Mouse (Mus musculus) Patski (cell line): Measurements from ENCODE around the gene Ddx49. TPM values are rescaled to one million over a fixed set of nuclear protein-coding genes. Genes with fewer than 3 reads are reported as not detected.

ENCODE experiments used
- ATAC-seq: fragments of 100-300 bp; one replicate; pipeline ENCODE4 v1.8.0; 2021
- CTCF ChIA-PET: fragments of 350-600 bp; sonication (Branson Sonifier 250); formaldehyde crosslinking; loops from one replicate; lab custom pipeline; 2022; ENCODE audit warnings: inconsistent platforms; lab: Charles Lee
- POLR2A ChIA-PET: fragments of 350-600 bp; sonication (Branson Sonifier 250); formaldehyde crosslinking; loops from one replicate; lab custom pipeline; 2022; ENCODE audit warnings: antibody characterized with exemption, inconsistent platforms; lab: Charles Lee
- DNase-seq: peaks from one replicate; pipeline ENCODE4 v3.0.0-alpha.2; 2011; ENCODE audit warnings: low read depth, low spot score
- H3K27me3 ChIP-seq: fragments of 371-371 bp; one replicate; pipeline ENCODE4 v1.5.1; 2021
- CTCF ChIP-seq: fragments of 100-300 bp; IDR thresholded peaks from one replicate; pipeline ENCODE4 v1.5.1; 2021
- in situ Hi-C: fragments of 300-500 bp; cut with MboI; formaldehyde crosslinking; loops from 3 replicates; pipeline ENCODE4 v1.11.1; 2018; ENCODE audit warnings: low pct_unique_long_range_greater_than_20kb, mixed read lengths
- polyA plus RNA-seq: library from polyadenylated mRNA; unstranded; gene quantifications from one replicate; pipeline ENCODE4 v1.2.3, GENCODE M21; 2021

Gene Ddx49
- polyA plus RNA-seq, 1 experiment from 2014 or later, result 48.8 TPM

- CTCF ChIA-PET, result interaction anchor here (1.2 kb wide), 1 partner anchor 8 kb away, joined by 4 read pairs; no protein-coding TSS in a partner anchor
Observed at GRCm38 (mm10) chr8:70317872-70318271, 15.6 kb upstream of the Ddx49 start.

GRCm38 (mm10) chr8:70316511-70317504 is 14.5 kb upstream of the Ddx49 start:
- CTCF ChIA-PET, result interaction anchor here (0.8 kb wide), 1 partner anchor 187 kb away, joined by 4 read pairs; no protein-coding TSS in a partner anchor

More at GRCm38 (mm10) chr8:70317872-70318271, 15.6 kb upstream of the Ddx49 start:
- POLR2A ChIA-PET, result no interaction called here
- in situ Hi-C loops, result no loop called here
- no peaks in the 10 kb centered on the region for H3K27me3 ChIP-seq
- no peak for TF ChIP-seq CTCF
- no peak for ATAC-seq
- no peak for DNase-seq

GRCm38 (mm10) chr8:70315624-70316510 is 13.6 kb upstream of the Ddx49 start, which contains the start of gene Cers1:
Cers1 (plus strand) TSS chr8:70315775.
- ATAC-seq (peak; percentile 36), DNase-seq (no peak)
- POLR2A ChIA-PET, result no interaction called here
- no peaks in the 10 kb centered on the region for H3K27me3 ChIP-seq
- in situ Hi-C loops, result no loop called here
- TF ChIP-seq CTCF, result no peak
- CTCF ChIA-PET, result interaction anchor here (1.0 kb wide), 1 partner anchor 116 kb away, joined by 3 read pairs; no protein-coding TSS in a partner anchor

More at GRCm38 (mm10) chr8:70316511-70317504, 14.5 kb upstream of the Ddx49 start:
- ATAC-seq (no peak), DNase-seq (no peak)
- in situ Hi-C loops, result no loop called here
- POLR2A ChIA-PET, result no interaction called here
- TF ChIP-seq CTCF, result no peak
- no peaks in the 10 kb centered on the region for H3K27me3 ChIP-seq

- CTCF ChIA-PET, result no interaction called here
- no peak for ATAC-seq
- POLR2A ChIA-PET, result no interaction called here
- in situ Hi-C loops, result no loop called here
- no peaks in the 10 kb centered on the region for H3K27me3 ChIP-seq
- no peak for DNase-seq
- no peak for TF ChIP-seq CTCF
Observed at GRCm38 (mm10) chr8:70313399-70313798, 11.1 kb upstream of the Ddx49 start.

DNA sequence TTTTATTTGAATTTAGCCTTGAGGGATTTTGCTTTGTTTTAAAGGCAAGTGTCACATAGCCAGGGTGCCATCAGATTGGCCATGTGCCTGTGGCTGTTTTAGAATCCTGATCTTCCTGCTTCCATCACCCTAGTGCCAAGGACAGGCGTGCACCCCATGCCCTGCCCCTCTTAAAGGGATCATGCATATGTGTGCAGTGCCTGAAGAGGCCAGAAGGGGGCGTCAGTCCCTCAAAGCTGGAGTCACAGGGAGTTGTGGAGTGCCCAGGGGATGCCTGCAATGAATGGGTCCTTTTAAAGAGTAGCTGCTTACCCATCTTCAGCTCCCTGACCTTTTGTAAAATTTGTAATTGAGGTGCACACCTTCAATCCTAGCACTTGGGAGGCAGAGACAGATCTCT is 7.0 kb upstream of the Ddx49 start:
- DNase-seq (no peak), ATAC-seq (no peak)
- TF ChIP-seq CTCF, result no peak
- ChIA-PET POLR2A (no interaction called here), CTCF (interaction anchor here (1.1 to 1.5 kb wide), 2 partner anchors 9 to 15 kb away, joined by 3 to 4 read pairs; no protein-coding TSS in a partner anchor)
- in situ Hi-C loops, result no loop called here
- H3K27me3 ChIP-seq, result no peaks in the 10 kb centered on the region

GRCm38 (mm10) chr8:70302901-70303300 is 612 bp upstream of the Ddx49 start:
- in situ Hi-C loops, result no loop called here
- CTCF ChIA-PET, result interaction anchor here (1.3 kb wide), 1 partner anchor 9 kb away, joined by 4 read pairs; no protein-coding TSS in a partner anchor
- no peak for TF ChIP-seq CTCF
- ATAC-seq (no peak), DNase-seq (no peak)
- POLR2A ChIA-PET, result interaction anchor here (0.6 kb wide), 2 partner anchors 201 to 286 kb away, joined by 3 to 5 read pairs; no protein-coding TSS in a partner anchor
- no peaks in the 10 kb centered on the region for H3K27me3 ChIP-seq

DNA sequence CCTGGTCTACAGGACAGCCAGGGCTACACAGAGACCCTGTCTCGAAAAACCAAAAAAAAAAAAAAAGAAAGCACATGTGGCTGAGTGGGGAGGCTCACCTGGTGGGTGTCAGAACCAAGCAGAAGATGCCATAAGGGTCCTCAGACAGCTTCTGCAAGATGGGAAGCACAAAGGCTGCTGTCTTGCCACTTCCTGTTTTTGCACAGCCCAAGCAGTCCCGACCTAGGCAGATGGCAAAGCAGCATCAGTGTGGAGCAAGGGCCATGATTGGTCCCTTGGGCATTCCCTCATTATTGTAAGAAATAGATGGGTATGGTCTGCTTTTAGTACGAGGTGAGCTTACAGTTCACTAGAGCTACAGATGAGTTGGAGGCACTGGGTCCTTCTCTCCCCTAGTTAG is 1.4 kb downstream of the Ddx49 start:
- in situ Hi-C loops, result no loop called here
- ATAC-seq, result no peak
- CTCF ChIA-PET, result no interaction called here
- no peaks in the 10 kb centered on the region for H3K27me3 ChIP-seq
- POLR2A ChIA-PET, result no interaction called here
- no peak for TF ChIP-seq CTCF
- DNase-seq, result no peak

DNA sequence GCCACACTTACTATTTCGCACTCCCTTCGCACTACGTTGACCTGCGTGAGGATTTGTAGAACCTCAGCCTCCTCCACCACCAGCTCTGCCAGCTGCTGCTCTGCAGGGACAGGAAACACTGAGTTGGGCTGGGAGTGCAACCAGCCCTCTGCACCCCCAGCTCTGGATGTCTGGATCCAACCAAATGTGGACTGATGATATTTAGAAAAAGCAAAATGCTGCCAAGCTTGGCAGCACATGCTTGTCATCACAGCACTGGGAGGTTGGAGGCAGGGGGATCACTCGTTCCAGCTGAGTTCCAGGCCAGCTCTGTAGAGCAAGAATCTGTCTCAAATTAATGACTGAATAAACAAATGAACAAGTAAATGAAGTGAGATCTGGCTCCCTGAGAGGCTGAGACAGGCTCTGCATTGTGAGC is 8.3 kb downstream of the Ddx49 start:
- no peak for DNase-seq

GRCm38 (mm10) chr8:70286737-70287136 is 15.6 kb downstream of the Ddx49 start:
- ATAC-seq (no peak), DNase-seq (no peak)
- in situ Hi-C loops, result no loop called here
- TF ChIP-seq CTCF, result no peak
- H3K27me3 ChIP-seq, result no peaks in the 10 kb centered on the region
- CTCF ChIA-PET, result interaction anchor here (1.0 kb wide), 1 partner anchor 12 kb away, joined by 3 read pairs; no protein-coding TSS in a partner anchor
- POLR2A ChIA-PET, result no interaction called here

More for the DNA sequence above, 8.3 kb downstream of the Ddx49 start:
- H3K27me3 ChIP-seq, result no peaks in the 10 kb centered on the region
- ChIA-PET CTCF (interaction anchor here (1.0 to 1.6 kb wide), 2 partner anchors 9 to 15 kb away, joined by 3 to 4 read pairs; no protein-coding TSS in a partner anchor), POLR2A (interaction anchor here (1.5 kb wide), 1 partner anchor 10 kb away, joined by 5 read pairs; no protein-coding TSS in a partner anchor)
- in situ Hi-C loops, result no loop called here
- no peak for ATAC-seq
- no peak for TF ChIP-seq CTCF

GRCm38 (mm10) chr8:70285304-70285703 is 17.0 kb downstream of the Ddx49 start:
- H3K27me3 ChIP-seq, result no peaks in the 10 kb centered on the region
- in situ Hi-C loops, result no loop called here
- DNase-seq (no peak), ATAC-seq (no peak)
- no peak for TF ChIP-seq CTCF
- POLR2A ChIA-PET, result interaction anchor here (0.6 kb wide), 1 partner anchor 199 kb away, joined by 3 read pairs; no protein-coding TSS in a partner anchor
- CTCF ChIA-PET, result no interaction called here
